Mouse (Mus musculus): Measurements from ENCODE around the gene Rheb.

- TF ChIP-seq CTCF (IDR thresholded peaks at IDR 0.05; ENCODE audit: extremely low read depth, insufficient read length, insufficient replicate concordance, low read depth, low read length) (no peak), POLR2A (IDR thresholded peaks at IDR 0.05; ENCODE audit: low read depth, low read length) (no peak)
These were observed 44.6 kb downstream of the Rheb start for GRCm38 (mm10) chr5:24797858-24798257.
